Mouse (Mus musculus) embryonic facial prominence, embryonic 14.5 days (tissue): ENCODE data around the gene Aspdh. TPM values are rescaled to one million over a fixed set of nuclear protein-coding genes. Genes with fewer than 3 reads are reported as not detected.

ENCODE experiments used
- ATAC-seq: fragments of 200-750 bp; cut with Nextera tagmentation; 2 replicates; pipeline ENCODE4 v1.8.0; 2017; ENCODE audit warnings: low read depth, moderate number of reproducible peaks, moderate TSS enrichment
- DNase-seq: peaks from one replicate; pipeline ENCODE4 v3.0.0-alpha.2; 2015; ENCODE audit warnings: low spot score
- H3K27ac ChIP-seq: fragments of 300-500 bp; sonication (generic); replicated peaks from 2 replicates; pipeline ENCODE4 v1.5.1; 2014; ENCODE audit warnings: low read depth, mild to moderate bottlenecking, low read length, moderate library complexity
- H3K27me3 ChIP-seq: fragments of 300-500 bp; sonication (generic); replicated peaks from 2 replicates; pipeline ENCODE4 v1.6.1; 2014; ENCODE audit warnings: low read length; ENCODE audit not compliant: control insufficient read depth, insufficient read depth
- H3K36me3 ChIP-seq: fragments of 300-500 bp; sonication (generic); 2 replicates; pipeline ENCODE4 v1.6.1; 2014; ENCODE audit warnings: low read length, mixed read lengths; ENCODE audit not compliant: control insufficient read depth, insufficient read depth
- H3K4me1 ChIP-seq: fragments of 300-500 bp; sonication (generic); 2 replicates; pipeline ENCODE4 v1.6.1; 2014; ENCODE audit warnings: antibody characterized with exemption, low read length; ENCODE audit not compliant: control insufficient read depth, insufficient read depth
- H3K4me2 ChIP-seq: fragments of 300-500 bp; sonication (generic); 2 replicates; pipeline ENCODE4 v1.6.1; 2014; ENCODE audit warnings: low read depth, mild to moderate bottlenecking, low read length, moderate library complexity, mixed read lengths
- H3K4me3 ChIP-seq: fragments of 300-500 bp; sonication (generic); 2 replicates; pipeline ENCODE4 v1.5.1; 2014; ENCODE audit warnings: low read depth, mild to moderate bottlenecking, low read length
- H3K9ac ChIP-seq: fragments of 300-500 bp; sonication (generic); 2 replicates; pipeline ENCODE4 v1.6.1; 2014; ENCODE audit warnings: low read depth, mild to moderate bottlenecking, low read length, moderate library complexity, mixed read lengths
- H3K9me3 ChIP-seq: fragments of 300-500 bp; sonication (generic); 2 replicates; pipeline ENCODE4 v1.6.1; 2016; ENCODE audit warnings: low read length; ENCODE audit not compliant: control insufficient read depth
- WGBS: fragments of 180-500 bp; shearing (Covaris S2); extraction: QIAGEN DNeasy Blood & Tissue Kit; methylation state at CpG from one replicate; pipeline ENCODE4 v1.1.7; 2014; 5-methylcytosine and 5-hydroxymethylcytosine counted together
- polyA plus RNA-seq: library from polyadenylated mRNA; unstranded; fragments of >200 nt; fragmentation: Nextera tagmentation; extraction: Ambion mirVana; gene quantifications from 2 replicates; pipeline ENCODE4 v1.2.1, GENCODE M21; 2014

The Aspdh gene
- polyA plus RNA-seq, 1 experiment from 2014 or later, result 0.47 TPM

GRCm38 (mm10) chr7:44461503-44462217, 3.5 kb upstream of the Aspdh start:
- ATAC-seq (no peak), DNase-seq (no peak)
- Histone ChIP-seq H3K4me2 (no peak overlapping the region), H3K9ac (no peak overlapping the region), H3K36me3 (0 out of 2 replicates have a peak, but pooled peaks cover 9% of the 10 kb centered on the region), H3K27me3 (peaks cover 40% of the 10 kb centered on the region), H3K9me3 (no peaks in the 10 kb centered on the region), H3K4me3 (no peak overlapping the region), H3K4me1 (no peaks in the 10 kb centered on the region), H3K27ac (no peak overlapping the region)
- 65% methylated on average over 47 of the region's 57 CpGs for WGBS

- DNase-seq (no peak), ATAC-seq (no peak)
- H3K4me3 ChIP-seq, result peak overlapping the region; percentile 24
- H3K27me3 ChIP-seq, result peaks cover 40% of the 10 kb centered on the region
- H3K27ac ChIP-seq, result no peak overlapping the region
- WGBS, result 15% methylated on average over 29 of the region's 77 CpGs
- peak overlapping the region; percentile 50 for H3K4me2 ChIP-seq
- no peaks in the 10 kb centered on the region for H3K9me3 ChIP-seq
- H3K9ac ChIP-seq, result no peak overlapping the region
- H3K4me1 ChIP-seq, result no peaks in the 10 kb centered on the region
- 0 out of 2 replicates have a peak, but pooled peaks cover 9% of the 10 kb centered on the region for H3K36me3 ChIP-seq
Observed at GRCm38 (mm10) chr7:44462218-44463055, 2.8 kb upstream of the Aspdh start.

GRCm38 (mm10) chr7:44463056-44463425, 2.1 kb upstream of the Aspdh start:
- peaks cover 40% of the 10 kb centered on the region for H3K27me3 ChIP-seq
- 0 out of 2 replicates have a peak, but pooled peaks cover 9% of the 10 kb centered on the region for H3K36me3 ChIP-seq
- peak overlapping the region; percentile 24; the same call in 1 of the 2 replicates for H3K4me3 ChIP-seq
- ATAC-seq, result no peak
- H3K9me3 ChIP-seq, result no peaks in the 10 kb centered on the region
- H3K9ac ChIP-seq, result no peak overlapping the region
- H3K27ac ChIP-seq, result no peak overlapping the region
- H3K4me1 ChIP-seq, result no peaks in the 10 kb centered on the region
- WGBS, result 29% methylated on average over 8 of the region's 8 CpGs
- no peak for DNase-seq
- peak overlapping the region; percentile 50; the same call in 1 of the 2 replicates for H3K4me2 ChIP-seq

GRCm38 (mm10) chr7:44463556-44464225, 1.5 kb upstream of the Aspdh start:
- DNase-seq (no peak), ATAC-seq (no peak)
- H3K4me1 ChIP-seq, result peaks cover 5% of the 10 kb centered on the region
- H3K4me2 ChIP-seq, result no peak overlapping the region
- H3K27ac ChIP-seq, result no peak overlapping the region
- no peak overlapping the region for H3K4me3 ChIP-seq
- peaks cover 40% of the 10 kb centered on the region for H3K27me3 ChIP-seq
- H3K9ac ChIP-seq, result no peak overlapping the region
- 86% methylated on average over 10 of the region's 10 CpGs for WGBS
- 0 out of 2 replicates have a peak, but pooled peaks cover 9% of the 10 kb centered on the region for H3K36me3 ChIP-seq
- H3K9me3 ChIP-seq, result no peaks in the 10 kb centered on the region

- H3K4me1 ChIP-seq, result peaks cover 9% of the 10 kb centered on the region
- 0 out of 2 replicates have a peak, but pooled peaks cover 13% of the 10 kb centered on the region for H3K36me3 ChIP-seq
- 44% methylated on average over 4 of the region's 4 CpGs for WGBS
- DNase-seq (no peak), ATAC-seq (no peak)
- H3K9ac ChIP-seq, result no peak overlapping the region
- peaks cover 40% of the 10 kb centered on the region for H3K27me3 ChIP-seq
- H3K4me2 ChIP-seq, result no peak overlapping the region
- H3K9me3 ChIP-seq, result no peaks in the 10 kb centered on the region
- H3K4me3 ChIP-seq, result no peak overlapping the region
- H3K27ac ChIP-seq, result no peak overlapping the region
Observed at GRCm38 (mm10) chr7:44464511-44464910, 680 bp upstream of the Aspdh start.

- H3K4me2 ChIP-seq, result no peak overlapping the region
- H3K4me3 ChIP-seq, result no peak overlapping the region
- ATAC-seq (no peak), DNase-seq (no peak)
- 76% methylated on average over 10 of the region's 10 CpGs for WGBS
- H3K27me3 ChIP-seq, result peaks cover 29% of the 10 kb centered on the region
- no peak overlapping the region for H3K9ac ChIP-seq
- 0 out of 2 replicates have a peak, but pooled peaks cover 15% of the 10 kb centered on the region for H3K36me3 ChIP-seq
- H3K9me3 ChIP-seq, result no peaks in the 10 kb centered on the region
- no peak overlapping the region for H3K27ac ChIP-seq
- peaks cover 9% of the 10 kb centered on the region for H3K4me1 ChIP-seq
Observed at GRCm38 (mm10) chr7:44466006-44466887, 1.1 kb downstream of the Aspdh start.

- Histone ChIP-seq H3K9ac (no peak overlapping the region), H3K9me3 (no peaks in the 10 kb centered on the region), H3K36me3 (0 out of 2 replicates have a peak, but pooled peaks cover 15% of the 10 kb centered on the region), H3K4me1 (peaks cover 9% of the 10 kb centered on the region), H3K27me3 (peaks cover 22% of the 10 kb centered on the region), H3K27ac (no peak overlapping the region), H3K4me3 (no peak overlapping the region), H3K4me2 (peak overlapping the region; percentile 80; the same call in 1 of the 2 replicates)
- WGBS, result 75% methylated on average over 15 of the region's 16 CpGs
- ATAC-seq (no peak), DNase-seq (no peak)
Observed at GRCm38 (mm10) chr7:44466888-44467311, 1.7 kb downstream of the Aspdh start.
